Mouse (Mus musculus) left cerebral cortex, postnatal 25 days (tissue): ENCODE results near the gene Mcm8. TPM values are rescaled to one million over a fixed set of nuclear protein-coding genes. Genes with fewer than 3 reads are reported as not detected.

Experiments
- DNase-seq, 2 experiments: peaks; one replicate each; pipeline ENCODE4 v3.0.0; 2022; ENCODE audit warnings: low spot score in 2 of 2, mixed read lengths in 1 of 2
- intact Hi-C: fragments of 180-260 bp; cut with DNase I; formaldehyde crosslinking; loops from one replicate; pipeline ENCODE4 v1.15.1; 2025
- total RNA-seq, 2 experiments: library from RNA; stranded (reverse); gene quantifications; 2 replicates each; pipeline ENCODE4 v1.2.3; 2021

Gene Mcm8
- total RNA-seq, 2 experiments from 2014 or later, result 3.9 to 5.6 TPM

DNA sequence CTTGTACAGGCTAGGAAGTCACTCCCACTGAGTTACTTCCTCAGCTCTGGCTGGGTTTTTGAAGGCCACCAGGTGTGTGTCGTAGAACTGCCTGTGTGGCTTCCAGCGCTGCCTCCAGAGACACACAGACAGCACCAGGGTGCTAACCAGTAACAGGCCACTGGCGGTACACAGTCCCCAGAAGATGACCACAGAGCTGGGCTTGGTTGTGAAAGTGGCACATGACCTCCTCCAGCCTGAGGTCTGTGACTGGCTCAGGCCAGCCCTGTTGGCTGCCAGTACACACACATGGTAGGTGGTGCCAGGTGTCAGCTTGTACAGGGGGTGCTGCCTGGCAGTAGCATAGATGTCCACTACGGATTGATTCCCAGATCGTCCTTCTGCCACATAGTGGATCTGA, 53.7 kb downstream of the Mcm8 start:
- DNase-seq, result no peak

DNA sequence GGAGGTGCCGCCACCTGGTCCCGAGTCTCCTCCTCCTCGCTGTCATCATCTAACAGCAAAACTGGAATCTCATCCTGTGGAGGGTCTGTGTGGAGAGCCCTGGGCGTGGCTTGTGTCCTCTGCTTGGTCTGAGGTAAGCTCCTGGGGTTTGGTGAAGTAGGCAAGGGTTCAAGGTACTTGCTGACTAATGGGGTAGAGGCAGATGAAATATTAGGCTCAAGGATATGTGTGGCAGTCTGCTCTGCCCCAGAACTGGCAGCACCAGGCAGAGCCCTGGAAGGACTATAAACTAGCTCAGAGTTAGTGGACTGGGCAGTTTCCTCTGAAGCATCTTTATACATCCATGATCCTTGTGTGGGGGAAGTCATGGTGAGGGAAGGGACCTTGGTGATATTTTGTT, 54.3 kb downstream of the Mcm8 start:
- no peak for DNase-seq
- intact Hi-C loops, result no loop called here

More for the DNA sequence above, 53.7 kb downstream of the Mcm8 start:
- intact Hi-C loops, result no loop called here

DNA sequence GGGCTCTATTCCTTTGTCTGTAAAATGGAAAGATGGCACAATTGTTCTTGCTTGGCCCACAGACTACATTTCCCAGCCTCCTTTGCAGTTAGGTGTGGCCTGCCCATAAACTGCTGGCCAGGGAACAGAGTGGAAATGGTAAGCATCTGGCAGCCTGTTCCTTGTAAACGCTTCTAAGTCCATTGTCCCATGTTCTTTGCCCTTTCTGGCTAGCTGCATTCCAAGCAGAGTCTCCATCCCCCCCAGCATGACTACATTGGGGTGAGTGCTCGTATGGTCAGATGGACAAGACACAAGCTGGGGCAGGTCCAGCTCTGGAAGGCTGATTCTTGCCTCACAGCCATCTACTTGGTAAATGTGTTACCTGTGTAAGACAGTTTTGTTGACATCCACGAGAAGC, 55.7 kb downstream of the Mcm8 start:
- intact Hi-C loops, result no loop called here

DNA sequence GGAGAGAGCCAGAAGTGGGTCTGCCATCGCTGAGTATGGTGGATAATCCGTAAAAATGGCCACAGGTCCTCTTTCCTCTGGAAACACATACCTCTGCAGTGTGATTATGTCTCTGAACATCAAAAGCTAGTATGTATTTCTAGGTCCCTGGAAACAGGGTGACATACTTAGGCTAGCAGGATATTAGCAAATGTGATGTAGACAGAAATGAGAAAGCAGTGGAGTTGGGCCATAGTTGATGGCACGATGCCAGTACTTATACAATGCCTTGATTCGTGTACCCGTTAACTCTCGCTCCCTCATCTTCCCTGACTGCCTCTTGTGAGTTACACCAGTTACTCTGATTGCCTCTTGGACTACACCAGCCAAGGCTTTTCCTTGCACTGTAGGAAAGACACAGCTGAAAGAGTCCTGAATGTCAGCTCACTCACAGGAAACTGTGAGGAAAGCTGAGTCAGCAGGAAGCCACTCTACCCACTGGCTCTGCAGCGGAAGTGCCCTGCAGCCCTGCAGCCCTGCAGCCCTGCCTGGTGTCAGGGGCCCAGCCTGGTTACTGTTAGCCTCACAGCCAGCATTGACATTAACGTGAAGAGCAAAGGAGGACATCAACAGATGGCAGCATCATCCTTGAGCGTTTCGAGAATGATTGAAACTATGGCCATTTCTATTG, 57.9 kb downstream of the Mcm8 start:
- intact Hi-C loops, result no loop called here
- DNase-seq, result no peak

More for the DNA sequence above, 55.7 kb downstream of the Mcm8 start:
- DNase-seq, result no peak

DNA sequence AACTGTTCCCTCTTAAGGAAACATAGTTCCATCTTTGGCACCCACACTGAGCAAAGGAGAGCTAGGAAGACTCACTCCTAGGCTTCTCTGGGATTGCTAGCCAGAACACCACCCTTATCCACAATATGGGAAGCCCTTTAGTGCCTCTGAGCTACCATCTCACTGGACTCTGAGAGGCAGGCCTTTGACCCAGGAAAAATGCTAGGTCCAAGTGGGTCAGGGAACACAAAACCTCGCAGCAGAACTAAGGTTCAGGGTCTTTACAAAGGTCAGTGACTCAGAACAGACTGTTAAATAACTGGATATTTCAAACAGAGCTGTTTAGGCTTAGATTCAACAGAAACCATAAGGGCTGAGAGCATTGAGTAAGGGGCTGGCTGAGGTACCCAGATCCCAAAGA, 61.0 kb downstream of the Mcm8 start:
- intact Hi-C loops, result no loop called here
- DNase-seq, result no peak

DNA sequence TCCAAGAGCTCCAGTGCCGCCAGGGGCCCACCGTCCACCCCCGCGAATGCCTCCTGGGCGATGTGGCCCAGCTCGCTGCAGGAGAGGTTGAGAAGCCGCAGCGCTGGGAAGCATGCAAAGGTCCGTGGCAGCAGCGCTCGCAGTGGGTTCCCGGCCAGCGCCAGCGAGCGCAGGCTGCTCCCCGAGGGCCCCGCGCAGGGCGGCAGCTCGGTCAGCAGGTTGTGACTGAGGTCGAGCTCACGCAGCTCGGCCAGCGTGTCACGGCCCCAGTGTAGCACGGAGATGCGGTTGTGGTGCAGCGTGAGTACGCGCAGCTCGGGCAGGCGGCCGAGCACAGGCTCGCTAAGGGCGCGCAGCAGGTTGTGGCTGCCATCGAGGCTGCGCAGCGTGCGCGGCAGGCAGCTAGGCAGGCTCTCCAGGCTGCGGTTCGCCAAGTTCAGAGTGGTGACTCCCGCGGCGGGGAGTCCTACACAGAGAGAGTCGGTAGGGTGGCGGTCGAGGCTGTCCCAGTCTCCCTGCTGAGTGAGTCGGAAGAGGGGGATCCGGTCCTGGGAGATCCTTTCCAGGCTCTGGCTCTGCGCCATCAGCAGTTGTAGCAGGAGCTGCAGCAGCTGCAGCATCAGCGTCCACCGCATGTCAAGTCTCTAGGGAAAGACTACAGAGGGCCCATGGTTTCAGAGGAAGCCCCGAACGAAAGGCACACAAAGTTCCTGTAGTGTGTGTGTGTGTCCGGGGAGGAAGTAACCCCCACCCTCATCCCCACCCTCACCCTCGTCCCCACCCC, 63.5 kb downstream of the Mcm8 start:
- DNase-seq, result peak in 1 of 2 experiments; percentile 8
- intact Hi-C loops, result no loop called here

DNA sequence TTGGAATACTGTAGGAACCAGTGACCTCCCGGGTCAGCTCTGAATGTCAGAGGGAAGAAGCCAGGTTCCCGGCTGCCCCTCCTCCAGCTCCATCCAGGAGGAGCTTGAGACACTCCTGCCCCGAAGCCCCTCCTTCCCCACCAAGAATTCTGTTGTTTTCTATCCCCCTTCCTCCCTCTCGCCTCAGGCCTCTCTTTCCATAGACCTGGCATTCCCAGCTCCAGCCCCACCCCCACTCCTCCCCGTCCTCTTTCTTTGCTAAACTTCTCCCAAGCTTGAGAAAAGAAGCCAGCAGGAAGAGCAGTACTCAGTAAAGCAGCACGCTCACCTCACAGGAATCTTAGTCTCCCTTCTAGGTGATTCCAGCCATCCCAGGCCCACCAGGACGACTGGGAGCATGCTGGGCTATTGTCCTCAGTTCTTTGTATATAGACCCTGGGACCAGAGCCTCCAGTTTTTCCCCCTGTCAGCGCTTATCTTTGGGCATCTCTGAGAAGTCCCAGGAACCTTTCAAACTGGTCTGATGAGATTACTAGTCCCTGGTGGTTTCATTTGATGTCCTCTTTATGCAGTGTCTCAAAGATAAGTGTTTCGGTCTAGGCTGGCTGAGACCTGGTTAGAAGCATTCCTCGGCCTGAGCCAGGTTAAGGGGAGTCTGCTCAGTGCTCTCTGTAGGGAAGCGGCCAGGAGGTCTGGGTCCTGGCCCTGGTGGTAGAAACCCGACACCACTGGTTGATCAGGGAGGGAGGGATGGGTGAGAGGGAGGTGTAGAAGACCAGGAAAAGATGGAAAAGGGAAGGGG, 65.1 kb downstream of the Mcm8 start, which contains the start of gene Lrrn4:
Gene Lrrn4 (minus strand): TSS at position 48 of the 802 bp plus-strand sequence.
- intact Hi-C loops, result no loop called here
- no peak for DNase-seq

DNA sequence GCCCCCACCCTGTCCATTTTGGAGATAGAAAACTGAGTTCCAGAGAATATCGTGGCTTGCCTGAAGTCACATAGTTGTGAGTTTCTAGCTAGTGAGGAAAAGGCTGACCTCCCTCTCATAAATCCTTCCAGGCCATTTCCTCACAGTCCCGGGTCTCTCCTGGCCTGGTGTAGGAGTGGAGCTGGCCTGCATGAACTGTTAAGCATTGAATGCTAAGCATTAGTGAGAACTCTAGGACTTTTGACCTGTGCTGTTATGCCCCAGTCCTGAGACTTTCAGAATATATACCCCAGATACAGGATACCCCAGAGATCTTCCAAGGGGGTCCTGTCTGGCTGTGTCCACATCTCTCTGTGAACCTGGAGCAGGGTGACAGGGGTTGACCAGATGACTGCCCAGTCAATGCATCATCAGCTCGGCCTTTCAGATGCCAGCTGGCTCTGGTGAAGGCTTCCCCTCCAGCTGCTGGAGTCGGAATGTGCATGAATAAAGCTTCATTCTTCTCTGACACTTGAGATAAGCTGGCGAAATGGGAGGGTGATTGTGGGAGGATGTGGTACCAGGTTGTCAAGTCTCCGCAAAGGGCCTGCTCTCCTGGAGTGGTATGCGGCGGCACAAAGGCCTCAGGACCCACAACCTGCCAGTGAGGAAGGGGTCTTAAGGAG, 68.5 kb downstream of the Mcm8 start:
- intact Hi-C loops, result no loop called here
- DNase-seq, result no peak

DNA sequence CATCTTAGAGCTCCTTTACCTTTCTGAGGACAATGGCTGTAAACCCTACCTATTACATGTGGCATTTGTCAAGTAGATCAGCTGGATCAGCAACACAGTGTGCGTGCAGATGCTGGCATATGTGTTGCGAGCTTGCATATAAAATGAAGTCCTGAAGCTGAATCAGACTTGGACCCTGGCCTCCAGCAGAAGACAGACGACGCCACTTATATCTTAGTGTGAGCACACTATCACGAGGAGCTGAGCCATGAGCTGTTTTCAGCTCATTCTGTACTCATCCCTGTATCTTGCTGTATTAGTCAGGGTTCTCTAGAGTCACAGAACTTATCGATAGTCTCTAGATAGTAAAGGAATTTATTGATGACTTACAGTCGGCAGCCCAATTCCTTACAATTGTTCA, 69.4 kb downstream of the Mcm8 start:
- intact Hi-C loops, result no loop called here
- DNase-seq, result peak in 1 of 2 experiments; percentile 48

Other genes with a start within 250 kb of the Mcm8 start
- 10 to 100 TPM; 90.1 to 90.7 TPM for gene Gpcpd1, start 228.4 kb upstream of the Mcm8 start, total RNA-seq
- 10 to 100 TPM in 1 of 2 experiments, 1 to 10 TPM in 1; 8.5 to 11.8 TPM for gene Shld1, start 129.2 kb upstream of the Mcm8 start, total RNA-seq
- gene Chgb, start 34.9 kb upstream of the Mcm8 start, total RNA-seq, result 100 to 1,000 TPM; 261 TPM
- 10 to 100 TPM; 24.8 to 27.2 TPM for gene Trmt6, start 86 bp upstream of the Mcm8 start, total RNA-seq
- gene Crls1, start 30.5 kb downstream of the Mcm8 start, total RNA-seq, result 10 to 100 TPM; 28.2 to 31.0 TPM
- gene Lrrn4, start 64.8 kb downstream of the Mcm8 start, total RNA-seq, result under 1 TPM; 0.21 to 0.25 TPM
- gene Fermt1, start 129.8 kb downstream of the Mcm8 start, total RNA-seq, result 1 to 10 TPM in 1 of 2 experiments, under 1 TPM in 1; 0.11 to 2.3 TPM